Mouse (Mus musculus) cerebellum, postnatal 4 days (tissue): ENCODE results near the gene Llgl2.
"Not testable (repeated sequence)": the region's sequence is repeated elsewhere in the genome, so short reads cannot be mapped to it uniquely, and the experiment has no call there.

Experiments used
- DNase-seq, 2 experiments: peaks; one replicate each; pipeline ENCODE4 v3.0.0; 2022; ENCODE audit warnings: low spot score in 2 of 2, mixed read lengths in 1 of 2

The Llgl2 gene

DNA sequence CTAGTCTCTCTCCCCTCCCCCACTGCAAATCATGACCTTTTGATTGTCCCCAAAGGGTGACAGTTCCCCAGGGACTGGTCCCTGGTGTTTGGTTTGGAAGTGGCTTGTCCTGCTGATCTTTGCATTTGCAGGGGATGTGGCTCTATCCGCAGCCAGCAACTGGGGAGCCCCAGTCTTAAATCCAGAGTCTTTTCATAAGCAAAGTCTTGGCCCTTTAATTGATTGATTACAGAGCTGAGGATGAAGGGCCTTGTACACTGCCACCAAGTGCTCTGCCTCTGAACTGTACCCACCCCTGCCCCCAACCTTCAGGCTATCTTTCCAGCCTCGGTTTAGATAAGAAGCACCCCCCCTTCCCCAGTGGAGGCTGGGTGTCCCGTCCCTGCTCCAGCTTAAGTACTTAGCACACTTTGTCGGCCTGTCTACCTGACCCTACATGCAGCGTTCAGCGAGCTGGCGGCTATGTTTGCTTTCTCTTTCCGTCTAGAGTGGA, 9.2 kb downstream of the Llgl2 start:
- no peak for DNase-seq

DNA sequence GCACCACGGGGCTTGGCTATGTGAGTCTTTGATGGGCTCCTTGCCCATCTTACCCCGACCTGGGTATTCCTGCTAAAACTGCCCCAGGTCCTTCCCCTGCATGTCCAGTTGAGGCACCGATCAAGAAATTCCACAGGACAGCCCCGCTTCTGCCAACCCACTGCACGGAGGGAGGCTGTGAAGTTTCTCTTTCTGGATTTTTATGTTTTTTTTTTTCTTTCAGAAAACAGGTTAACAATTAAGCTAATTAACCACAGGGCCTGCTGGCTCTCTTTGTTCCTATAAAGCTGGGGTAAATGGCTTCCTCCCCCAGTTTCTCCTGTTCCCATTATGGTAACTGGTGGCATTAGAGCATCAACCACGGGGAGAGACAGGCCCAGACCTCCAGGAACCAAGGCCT, 10.2 kb downstream of the Llgl2 start:
- DNase-seq: no peak

DNA sequence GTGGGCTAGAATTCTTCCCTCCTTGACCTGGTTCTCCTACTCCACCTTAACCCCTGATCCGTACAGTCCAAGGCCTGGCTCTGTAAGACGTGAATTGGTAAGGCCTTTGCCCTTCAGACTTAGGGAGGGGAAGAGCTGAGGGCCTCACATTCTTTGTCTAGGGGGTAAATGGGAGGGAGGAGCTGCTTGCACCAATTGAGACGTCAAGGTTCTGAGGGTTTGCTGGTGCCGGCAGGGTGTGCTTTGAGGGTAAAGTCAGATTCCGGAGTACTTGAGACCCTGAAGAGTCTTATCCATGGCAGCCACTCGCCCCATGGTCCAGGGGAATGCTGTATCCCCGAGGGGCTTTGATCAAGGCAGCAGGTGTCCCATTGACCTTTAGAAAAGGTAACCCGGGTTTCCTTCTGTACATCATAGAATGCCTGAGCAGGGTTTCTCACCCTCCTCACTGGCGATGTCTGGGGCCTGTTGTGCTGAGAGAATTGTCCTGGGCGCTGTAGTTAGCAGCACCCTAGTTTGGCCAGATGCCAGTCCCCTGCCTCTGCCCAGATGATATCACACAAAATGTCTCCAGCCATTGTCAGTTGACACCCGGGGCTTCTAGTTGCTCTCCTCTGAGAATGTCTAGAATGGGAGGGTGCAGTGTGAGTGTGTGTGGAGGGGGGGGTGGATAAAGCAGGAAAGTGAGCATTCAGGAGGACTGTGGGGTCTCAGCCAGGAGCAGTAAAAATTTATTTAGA, 13.0 kb downstream of the Llgl2 start:
- DNase-seq: no peak

DNA sequence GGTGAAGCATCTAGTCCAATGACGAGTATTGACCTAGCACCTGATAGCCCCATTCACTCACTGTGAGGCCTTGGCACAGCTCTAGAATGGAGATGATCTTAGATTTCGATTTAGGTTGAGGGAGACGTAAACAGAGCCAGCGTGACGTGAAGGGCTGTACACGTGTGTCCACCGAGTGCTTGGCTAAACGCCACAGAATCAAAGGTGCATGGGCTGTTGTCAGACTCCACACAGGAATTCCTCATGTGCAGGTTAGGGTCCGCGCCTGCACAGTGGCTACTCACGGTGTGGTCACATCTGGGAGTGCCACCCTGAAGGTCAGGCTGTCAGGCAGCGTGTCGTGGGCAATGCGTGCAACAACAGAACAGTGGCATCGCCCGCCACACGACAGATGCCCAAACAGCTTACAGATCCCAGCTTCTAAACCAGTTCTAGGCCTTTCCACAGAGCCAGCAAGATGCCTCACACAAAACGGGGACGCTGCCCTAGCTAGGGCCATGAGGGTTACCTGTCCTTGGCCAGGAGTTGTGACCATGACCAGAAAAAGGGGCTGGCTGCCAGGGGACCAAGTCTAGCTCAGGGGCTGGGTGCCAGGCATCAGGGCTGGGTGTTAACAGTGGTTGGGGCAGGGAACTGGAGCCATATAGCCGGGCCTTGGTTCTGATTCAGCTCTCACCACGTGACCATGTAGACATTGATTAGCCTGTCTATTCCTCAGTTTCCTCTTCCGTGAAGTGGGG, 13.9 kb downstream of the Llgl2 start:
- no peak for DNase-seq

DNA sequence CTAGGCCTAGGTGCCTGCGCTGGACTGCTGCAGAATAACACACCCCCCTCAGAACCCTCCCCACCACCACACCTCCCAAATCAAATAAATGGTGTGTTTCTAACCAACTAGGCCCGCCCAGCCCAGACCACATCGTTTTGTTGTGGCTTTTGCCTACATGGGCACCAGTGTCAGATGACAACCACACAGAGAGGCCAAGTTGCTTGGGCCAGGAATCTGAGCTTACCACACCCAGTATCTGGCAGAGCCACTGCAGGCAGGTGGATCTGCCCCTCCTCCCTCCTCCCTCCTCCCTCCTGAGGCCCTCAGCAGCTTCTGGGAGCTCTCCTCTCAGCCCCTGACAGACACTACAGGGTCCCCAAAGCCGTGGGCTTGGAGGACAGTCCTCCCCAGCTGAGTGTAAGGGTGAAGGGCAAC, 15.1 kb downstream of the Llgl2 start:
- DNase-seq: no peak

DNA sequence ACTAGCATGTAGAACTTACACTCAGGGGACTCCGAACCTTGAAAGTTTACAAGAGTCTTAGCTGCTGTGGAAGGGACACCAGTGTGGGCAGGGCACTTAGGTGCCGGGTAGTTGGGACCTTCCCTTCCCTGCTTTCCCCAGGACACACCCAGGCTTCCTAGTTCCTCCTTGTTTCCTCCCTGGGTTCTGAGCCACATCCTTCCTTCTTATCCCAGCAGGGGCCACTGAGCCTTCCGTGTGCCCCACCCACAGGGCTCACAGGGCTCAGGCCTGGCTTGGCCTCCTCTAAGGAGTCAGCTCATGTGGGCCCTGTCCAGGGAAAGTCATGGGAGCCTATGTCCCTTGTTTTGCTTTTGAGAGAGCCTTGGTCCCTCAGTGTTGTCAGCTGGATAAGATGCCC, 15.9 kb downstream of the Llgl2 start:
- DNase-seq: no peak

DNA sequence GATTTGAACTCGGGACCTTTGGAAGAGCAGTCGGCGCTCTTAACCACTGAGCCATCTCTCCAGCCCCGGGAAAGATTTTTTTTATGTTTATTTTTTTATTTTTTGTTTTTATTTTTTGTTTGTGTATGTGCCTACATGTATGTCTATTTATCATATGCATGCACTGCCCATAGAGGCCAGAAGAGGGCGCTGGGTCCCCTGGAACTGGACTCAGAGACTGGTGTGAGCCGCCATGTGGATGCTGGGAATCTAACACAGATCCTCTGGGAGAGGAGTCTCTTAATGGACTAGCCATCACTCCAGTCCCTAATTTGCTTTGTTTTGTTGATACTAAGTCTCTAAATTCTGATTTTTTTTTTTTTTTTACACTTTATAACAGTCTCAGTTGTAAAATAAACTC, 17.2 kb downstream of the Llgl2 start:
- no peak for DNase-seq

DNA sequence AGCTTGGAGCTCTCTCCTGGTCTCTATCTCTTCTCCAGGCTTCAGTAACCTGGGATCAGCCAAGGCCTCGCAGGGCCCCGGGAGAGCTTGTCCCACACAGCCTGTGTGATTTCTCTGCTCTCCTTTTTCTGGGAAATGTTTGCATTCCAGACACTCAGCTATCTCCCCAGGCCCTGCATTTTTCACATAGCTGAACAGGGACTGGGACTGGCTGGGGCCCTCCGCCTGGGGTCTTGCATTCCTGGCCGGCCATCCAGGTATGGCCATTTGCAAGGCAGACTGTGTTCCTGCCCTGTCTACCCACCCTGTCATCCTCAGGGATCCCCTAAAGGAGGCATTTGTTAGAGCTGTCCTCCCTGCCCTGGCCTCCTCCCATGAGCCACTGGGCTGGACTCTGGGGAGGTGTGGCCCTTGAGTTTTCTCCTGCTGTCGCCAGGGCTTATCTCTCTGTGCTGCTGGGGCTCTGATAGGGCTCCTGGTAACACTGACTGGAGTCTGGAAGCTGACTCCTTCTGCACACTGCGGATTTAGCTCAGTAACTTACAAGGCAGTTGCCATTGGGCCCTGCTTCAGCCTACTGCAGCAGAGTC, 18.2 kb downstream of the Llgl2 start:
- no peak for DNase-seq

DNA sequence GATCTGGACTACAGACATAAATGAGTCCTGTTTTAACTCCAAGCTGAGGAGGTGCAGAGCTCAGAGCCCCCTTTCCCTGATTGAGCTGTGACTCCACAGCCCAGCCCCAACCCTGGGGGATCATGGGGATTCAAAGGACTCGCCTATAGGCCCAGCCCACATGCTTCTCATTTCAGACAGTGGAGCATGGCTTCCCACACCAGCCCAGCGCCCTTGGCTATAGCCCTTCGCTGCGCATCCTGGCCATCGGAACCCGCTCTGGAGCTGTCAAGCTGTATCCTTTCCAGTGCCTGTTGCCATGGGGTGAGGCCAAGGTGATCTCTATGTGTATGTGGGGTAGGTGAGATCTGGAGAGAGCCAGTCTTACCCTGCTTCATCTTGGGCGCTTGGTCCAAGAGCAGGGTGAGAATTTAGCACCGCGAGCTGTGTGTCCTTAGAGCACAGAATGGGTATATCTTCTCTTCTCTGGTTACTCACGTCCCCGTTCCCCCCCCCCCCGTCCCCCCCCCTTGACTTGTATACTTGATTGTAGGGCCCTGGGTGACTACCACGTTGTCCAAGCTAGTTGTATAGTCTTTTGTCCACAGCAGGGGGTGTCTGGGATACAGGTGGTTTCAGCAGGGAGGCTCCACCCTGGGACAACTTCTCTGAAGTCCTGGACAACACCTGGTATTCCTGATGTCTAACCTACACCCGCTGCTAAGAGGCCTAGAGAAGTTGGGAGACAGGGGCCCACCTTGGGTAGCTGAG, 19.5 kb downstream of the Llgl2 start:
- DNase-seq: no peak

DNA sequence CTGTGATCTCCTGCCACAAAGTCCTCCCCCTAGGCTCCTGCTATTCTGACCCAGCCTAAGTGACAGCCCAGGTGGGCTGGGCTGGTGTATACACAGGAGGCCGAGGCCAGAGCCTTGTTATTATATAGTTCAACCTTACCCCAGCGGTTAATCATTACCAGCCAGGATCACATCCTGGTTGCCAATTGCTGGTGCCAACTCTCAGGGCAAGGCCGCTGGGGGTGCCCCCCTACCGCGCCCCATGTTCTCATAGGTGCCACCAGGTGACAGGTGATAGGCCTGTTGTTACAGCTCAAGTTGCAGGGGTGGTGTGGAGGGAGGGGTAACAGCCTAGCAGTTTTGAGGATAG, 20.0 kb downstream of the Llgl2 start:
- no peak for DNase-seq

DNA sequence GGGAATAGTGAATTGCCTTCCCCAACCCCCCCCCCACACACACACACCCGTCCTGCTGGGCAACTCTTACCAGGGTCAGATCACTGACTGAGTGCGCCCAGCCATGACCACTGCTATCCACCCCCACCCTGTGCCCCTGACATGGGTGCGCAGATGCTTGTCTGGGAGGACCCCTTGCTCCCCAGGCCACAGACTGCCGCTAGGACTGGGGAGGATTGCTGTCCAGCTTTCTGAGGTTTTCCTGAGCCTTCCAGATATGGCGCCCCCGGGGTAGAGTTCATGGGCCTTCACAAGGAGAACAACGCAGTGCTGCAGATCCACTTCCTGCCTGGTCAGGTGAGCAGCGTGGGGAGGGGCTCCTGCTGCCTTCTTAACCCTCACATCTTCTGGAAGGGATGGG, 20.4 kb downstream of the Llgl2 start:
- no peak for DNase-seq

DNA sequence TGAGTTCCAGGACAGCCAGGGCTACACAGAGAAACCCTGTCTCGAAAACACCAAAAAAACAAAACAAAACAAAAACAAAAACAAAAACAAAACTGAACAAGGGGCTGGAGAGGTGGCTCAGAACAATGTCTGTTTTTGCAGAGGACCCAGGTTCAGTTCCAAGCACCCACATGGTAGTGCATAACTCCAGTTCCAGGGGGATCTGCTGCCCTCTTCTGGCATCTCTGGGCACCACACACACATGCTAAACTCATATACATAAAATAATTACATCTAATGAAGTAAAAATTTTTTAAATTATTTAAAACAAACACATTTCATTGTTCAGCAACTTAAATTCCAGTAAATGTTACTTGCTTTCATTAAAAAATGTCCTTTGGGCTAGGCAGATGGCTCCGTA, 22.0 kb downstream of the Llgl2 start:
- no peak for DNase-seq

DNA sequence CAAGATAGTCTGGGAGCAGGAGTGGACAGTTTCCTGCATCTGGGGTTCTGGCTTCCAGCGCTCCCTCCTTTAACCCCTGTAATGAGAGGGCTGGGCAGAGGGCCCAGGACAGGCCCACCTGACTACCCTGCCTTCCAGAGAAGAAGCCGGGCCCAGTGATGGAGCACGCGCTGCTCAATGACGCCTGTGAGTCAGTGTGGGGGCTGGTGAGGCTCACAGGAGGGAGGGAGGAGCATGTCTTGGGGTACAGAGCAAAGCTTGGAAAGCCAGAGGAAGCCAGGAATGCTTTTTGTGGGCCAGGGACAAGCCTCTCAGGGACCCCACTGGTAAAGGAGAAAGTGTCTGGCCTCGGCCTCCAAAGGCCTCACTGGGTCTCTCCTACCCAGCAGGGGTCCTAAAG, 30.8 kb downstream of the Llgl2 start:
- DNase-seq: no peak

DNA sequence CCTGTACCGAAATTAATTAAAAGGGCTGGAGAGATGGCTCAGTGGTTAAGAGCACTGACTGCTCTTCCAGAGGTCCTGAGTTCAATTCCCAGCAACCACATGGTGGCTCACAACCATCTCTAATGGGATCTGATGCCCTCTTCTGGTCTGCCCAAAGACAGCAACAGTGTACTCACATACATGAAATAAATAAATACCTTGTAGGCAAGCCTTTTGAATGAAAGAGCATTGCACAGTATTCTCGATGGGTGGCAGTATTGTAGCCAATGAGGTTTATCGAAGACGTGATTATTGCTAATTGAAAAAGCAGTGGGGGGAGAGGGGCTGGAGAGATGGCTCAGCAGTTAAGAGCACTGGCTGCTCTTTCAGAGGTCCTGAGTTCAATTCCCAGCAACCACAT, 33.3 kb downstream of the Llgl2 start:
- not testable (repeated sequence) for DNase-seq

DNA sequence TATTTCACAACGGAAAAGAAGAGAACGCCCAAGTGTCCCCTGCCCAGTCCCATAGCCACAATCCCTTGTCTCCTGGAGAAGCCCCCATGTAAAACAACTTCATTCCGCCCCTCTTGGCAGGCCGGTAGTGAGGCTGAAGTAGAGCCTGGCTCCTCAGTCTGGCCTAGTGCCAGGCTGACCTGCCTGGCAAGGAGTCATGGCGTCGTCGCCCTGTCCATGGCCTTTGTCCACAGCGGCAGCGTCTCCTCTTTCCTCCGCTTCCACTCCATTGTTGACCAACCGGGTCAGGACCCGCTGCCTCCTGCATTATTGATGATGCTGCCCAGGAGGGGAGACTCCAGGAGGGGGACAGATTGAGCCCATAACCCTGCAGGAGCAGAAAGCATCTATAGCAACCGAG, 34.1 kb downstream of the Llgl2 start:
- DNase-seq: no peak

DNA sequence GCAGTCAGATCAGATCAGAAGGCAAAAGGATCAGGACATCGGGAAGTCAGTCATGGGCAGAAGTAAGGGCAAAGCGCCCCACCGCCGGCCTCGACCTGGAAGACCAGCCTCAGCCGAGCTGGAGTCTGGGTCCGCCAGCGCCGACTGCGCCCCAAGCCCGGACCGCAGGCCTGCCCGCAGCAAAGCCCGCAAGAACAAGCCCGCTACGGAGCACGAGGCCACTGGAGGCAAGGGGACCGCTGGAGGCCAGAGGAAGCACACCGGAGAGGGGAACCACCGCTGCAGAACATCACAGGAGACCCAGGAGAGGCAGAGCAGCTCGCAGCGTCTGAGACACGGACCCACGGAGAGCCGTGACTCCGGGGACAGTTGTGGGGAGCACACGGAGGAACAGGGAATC, 34.5 kb downstream of the Llgl2 start, which contains the start of gene Myo15b:
TSS of gene Myo15b (plus strand) at position 53 of the 400 bp plus-strand sequence.
- no peak for DNase-seq

DNA sequence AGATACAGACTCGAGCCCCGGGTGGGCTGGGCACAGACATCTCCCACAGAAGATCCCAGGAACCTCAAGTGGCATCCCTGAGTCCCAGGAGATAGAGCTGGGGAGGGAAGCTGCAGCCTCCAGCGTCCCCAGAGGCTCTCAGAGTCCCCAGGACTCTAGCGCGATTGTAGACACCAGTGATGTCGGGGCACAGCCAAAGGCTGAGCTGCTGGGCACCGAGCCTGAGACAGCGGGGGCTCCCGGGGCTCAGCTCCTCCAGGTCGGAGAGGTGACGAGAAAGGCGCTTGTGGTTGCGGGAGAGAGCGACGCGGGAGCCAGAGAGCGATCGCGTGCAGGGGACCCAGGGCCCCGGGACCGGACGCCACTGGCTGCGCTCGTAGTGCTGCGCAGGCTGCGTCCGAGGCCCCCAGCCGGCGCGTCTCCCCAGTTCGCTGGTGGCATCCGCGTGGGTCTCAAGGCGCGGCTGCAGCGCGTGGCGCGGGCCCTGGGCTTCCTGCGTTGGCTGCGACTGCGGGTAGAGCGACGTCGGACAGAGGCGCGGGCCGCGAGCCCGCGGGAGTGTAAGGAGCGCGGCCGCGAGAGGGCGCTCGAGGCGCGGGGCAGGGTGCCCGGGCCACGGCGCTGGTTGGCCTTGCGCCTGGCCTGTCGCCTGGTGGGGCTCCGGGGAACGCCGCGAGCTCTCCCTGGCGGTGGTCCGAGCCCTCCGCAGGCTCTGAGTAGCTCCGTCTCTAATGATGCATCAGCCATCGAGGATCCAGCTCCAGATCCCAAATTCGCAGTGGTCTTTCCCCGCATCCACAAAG, 35.5 kb downstream of the Llgl2 start:
- peak; percentile 57 to 89 for DNase-seq

DNA sequence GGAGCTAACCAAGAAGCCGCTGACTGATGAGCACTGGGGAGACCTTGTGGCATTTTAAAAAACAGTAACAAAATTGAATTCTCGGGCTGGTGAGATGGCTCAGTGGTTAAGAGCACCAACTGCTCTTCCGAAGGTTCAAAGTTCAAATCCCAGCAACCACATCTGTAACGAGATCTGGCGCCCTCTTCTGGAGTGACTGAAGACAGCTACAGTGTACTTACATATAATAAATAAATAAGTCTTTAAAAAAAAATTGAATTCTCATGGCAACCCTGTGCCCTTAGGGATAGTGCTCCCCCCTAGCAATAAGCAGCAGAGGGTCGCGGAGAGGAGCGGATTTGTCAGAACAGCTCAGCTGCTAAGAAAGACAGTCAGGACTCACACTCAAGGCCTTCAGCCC, 40.0 kb downstream of the Llgl2 start:
- DNase-seq: no peak

DNA sequence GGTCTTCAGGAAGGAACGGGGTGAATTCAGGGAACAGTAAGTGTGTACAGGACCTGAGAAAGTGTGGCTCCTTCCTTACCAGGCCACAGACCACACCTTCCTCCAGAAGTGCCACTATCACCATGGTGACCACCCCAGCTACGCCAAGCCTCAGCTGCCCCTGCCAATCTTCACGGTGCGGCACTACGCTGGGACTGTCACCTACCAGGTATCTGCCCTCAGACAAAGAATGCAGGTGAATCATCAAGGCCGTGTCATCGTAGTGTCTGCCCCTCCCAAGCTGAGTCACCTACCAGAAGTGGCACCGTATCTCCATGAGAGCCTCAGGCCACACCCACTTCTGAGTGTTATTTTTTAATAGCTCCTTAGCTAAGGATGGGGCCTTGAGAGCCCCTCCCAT, 45.5 kb downstream of the Llgl2 start:
- DNase-seq: no peak

DNA sequence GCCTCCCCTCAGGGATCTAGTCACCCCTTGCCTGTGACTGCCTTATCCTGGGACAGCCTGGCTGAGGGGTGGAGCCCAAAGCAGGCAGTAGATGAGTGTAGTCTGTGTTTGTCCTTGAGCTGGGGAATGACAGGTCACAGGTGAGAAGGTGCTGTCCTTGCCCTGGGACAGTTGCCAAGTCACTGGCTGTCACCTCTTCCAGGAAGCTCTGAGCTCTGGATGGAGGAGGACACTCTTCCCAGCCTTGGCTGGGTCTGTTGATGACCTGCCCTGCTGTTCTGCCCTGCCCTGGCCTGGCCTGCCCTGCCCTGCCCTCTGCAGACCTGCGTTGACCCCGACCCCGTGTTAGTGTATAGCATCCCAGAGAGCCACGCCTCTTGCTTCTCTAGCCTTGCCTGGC, 48.6 kb downstream of the Llgl2 start:
- no peak for DNase-seq

DNA sequence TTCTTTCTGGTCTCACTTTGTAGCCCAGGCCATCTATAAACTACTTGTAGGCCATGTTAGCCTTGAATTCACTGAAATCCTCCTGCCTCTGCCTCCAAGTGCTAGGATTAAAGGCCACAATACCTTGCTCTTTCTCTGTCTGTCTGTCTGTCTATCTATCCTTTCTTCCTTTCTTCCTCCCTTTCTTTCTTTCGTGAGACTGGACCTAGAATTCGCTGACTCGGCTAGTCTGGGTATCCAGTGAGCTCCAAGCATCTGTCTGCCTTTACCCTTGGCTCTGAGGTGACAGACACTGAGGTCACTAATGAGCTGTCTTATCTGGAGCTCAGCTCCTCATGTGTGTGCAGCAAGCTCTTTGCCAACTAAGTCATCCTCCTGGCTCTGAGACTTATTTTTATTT, 52.1 kb downstream of the Llgl2 start:
- DNase-seq: no peak
